Mouse (Mus musculus): ENCODE results near the gene Lcmt1.

Lcmt1 gene

GRCm38 (mm10) chr7:123458309-123458708 is 88.7 kb downstream of the Lcmt1 start:
- DNase-seq (ENCODE audit: low spot score): no peak

GRCm38 (mm10) chr7:123459247-123459646 is 89.7 kb downstream of the Lcmt1 start:
- DNase-seq (ENCODE audit: low spot score): no peak

- DNase-seq (ENCODE audit: low spot score): no peak
Measured at GRCm38 (mm10) chr7:123461316-123461715, 91.7 kb downstream of the Lcmt1 start.

GRCm38 (mm10) chr7:123462070-123462501 is 92.5 kb downstream of the Lcmt1 start, which contains the start of gene Aqp8:
Gene Aqp8, plus strand, starts transcription at chr7:123462291.
- DNase-seq (ENCODE audit: low spot score): no peak

- no peak for DNase-seq (ENCODE audit: low spot score)
Measured at GRCm38 (mm10) chr7:123463569-123463968, 94.0 kb downstream of the Lcmt1 start.

- peak; percentile 63 for DNase-seq (ENCODE audit: low spot score)
Measured at GRCm38 (mm10) chr7:123465692-123466387, 96.3 kb downstream of the Lcmt1 start.

- DNase-seq (ENCODE audit: low spot score): no peak
Measured at GRCm38 (mm10) chr7:123467961-123468360, 98.4 kb downstream of the Lcmt1 start.

Data from urinary bladder, postnatal 25 days (tissue).